In the genomic region with DNA sequence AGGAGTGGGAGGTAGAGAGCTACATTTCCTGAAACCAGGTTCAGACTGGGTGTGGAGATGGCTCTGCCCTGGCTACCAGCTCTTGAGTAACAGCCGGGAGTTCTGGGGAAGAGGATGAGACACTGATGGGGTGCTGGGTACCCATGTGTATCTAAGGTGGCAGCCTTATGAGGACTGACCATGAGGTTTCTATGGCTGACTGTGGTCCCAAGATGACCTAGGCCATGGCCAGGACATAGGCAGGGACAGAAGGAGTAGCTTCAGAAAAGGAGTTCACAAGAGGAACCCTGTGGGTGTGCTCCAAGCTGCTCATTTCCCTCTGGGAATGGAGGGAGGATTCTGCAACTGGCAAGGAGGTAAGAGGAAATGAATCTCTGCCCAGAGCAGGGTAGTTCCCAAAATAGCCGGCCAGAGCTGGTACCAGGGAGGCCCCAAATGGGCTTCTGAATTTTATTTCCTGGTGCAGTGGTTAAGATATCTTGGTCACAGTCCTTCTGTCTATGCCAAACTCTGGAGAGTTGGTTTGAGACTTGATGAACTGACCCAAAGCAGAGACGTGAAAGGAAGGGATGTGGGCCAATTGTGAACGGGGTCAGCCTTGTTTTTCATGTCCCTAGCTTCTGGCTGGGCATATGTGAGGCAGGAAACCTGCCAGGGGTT, we compare ENCODE assay signal across 11 mouse cellular contexts. TPM values are rescaled to one million over a fixed set of nuclear protein-coding genes. Genes with fewer than 3 reads are reported as not detected.
A peak's percentile ranks its signal among the peaks of the same experiment; 100 is the strongest.
DNase-seq lines count a peak whose midpoint lies in the region; ATAC-seq and TF ChIP-seq lines count a peak whose summit lies in the region.
"Had no signal": no experiment of that assay in that cellular context is flagged by ENCODE, and none has a peak within 500 bp of the region (broad histone marks: within the 10 kb centered on the region; RNA-seq: fewer than 3 reads in every experiment).

No protein-coding gene starts in this region.

- H3K9me3 ChIP-seq in embryonic facial prominence, embryonic 15.5 days (replicated peaks): no peaks in the 10 kb centered on the region
- H3K9me3 ChIP-seq in intestine, postnatal 0 days (ENCODE audit: control insufficient read depth): no peaks in the 10 kb centered on the region
- no peaks in the 10 kb centered on the region for H3K9me3 ChIP-seq in forebrain, embryonic 16.5 days (ENCODE audit: control insufficient read depth, low read length)
- H3K9me3 ChIP-seq: neural tube, embryonic 13.5 days had no signal

- no peak for ATAC-seq in embryonic facial prominence, embryonic 15.5 days (ENCODE audit: insufficient number of reproducible peaks, low FRiP score, low TSS enrichment, low read depth)
- ATAC-seq in intestine, postnatal 0 days: no peak
- no peak for ATAC-seq in forebrain, embryonic 16.5 days
- ATAC-seq: inflammation-experienced regulatory T-cells, adult 6 months had no signal

- no peak overlapping the region for H3K9ac ChIP-seq in embryonic facial prominence, embryonic 15.5 days
- no peak overlapping the region for H3K9ac ChIP-seq in intestine, postnatal 0 days (ENCODE audit: low read depth, low read length)
- no peak overlapping the region for H3K9ac ChIP-seq in forebrain, embryonic 16.5 days (replicated peaks; ENCODE audit: low read depth, low read length)
- H3K9ac ChIP-seq: liver, embryonic 14.5 days; neural tube, embryonic 13.5 days had no signal

- 0 out of 2 replicates have a peak overlapping the region, but pooled peaks have one; percentile 4 for H3K27ac ChIP-seq in kidney, adult 2 months (ENCODE audit: insufficient read depth, low read depth, low read length)
- H3K27ac ChIP-seq in embryonic facial prominence, embryonic 15.5 days (replicated peaks): peak overlapping the region; percentile 94
- peak overlapping the region; percentile 42 for H3K27ac ChIP-seq in intestine, postnatal 0 days (ENCODE audit: low read depth, low read length)
- no peak overlapping the region for H3K27ac ChIP-seq in forebrain, embryonic 16.5 days (ENCODE audit: low read length)
- H3K27ac ChIP-seq: liver, embryonic 14.5 days had no signal

- H3K36me3 ChIP-seq in kidney, adult 2 months (ENCODE audit: control insufficient read depth, insufficient read depth, low read length): no peaks in the 10 kb centered on the region
- no peaks in the 10 kb centered on the region for H3K36me3 ChIP-seq in embryonic facial prominence, embryonic 15.5 days
- H3K36me3 ChIP-seq in intestine, postnatal 0 days (ENCODE audit: control insufficient read depth, insufficient read depth): no peaks in the 10 kb centered on the region
- H3K36me3 ChIP-seq in forebrain, embryonic 16.5 days (ENCODE audit: control insufficient read depth, insufficient read depth): no peaks in the 10 kb centered on the region
- H3K36me3 ChIP-seq: neural tube, embryonic 13.5 days had no signal

- TF ChIP-seq POLR2A in kidney, adult 2 months (IDR thresholded peaks at IDR 0.05; ENCODE audit: low read depth, low read length): no peak

- WGBS in kidney, adult 2 months: 68% methylated on average over 4 of the region's 4 CpGs
- WGBS in embryonic facial prominence, embryonic 15.5 days: 60% methylated on average over 4 of the region's 4 CpGs
- WGBS in intestine, postnatal 0 days: 56% methylated on average over 4 of the region's 4 CpGs
- 76% methylated on average over 4 of the region's 4 CpGs for WGBS in forebrain, embryonic 16.5 days

- no peak overlapping the region for H3K4me3 ChIP-seq in kidney, adult 2 months (ENCODE audit: insufficient read depth, low read depth, low read length)
- no peak overlapping the region for H3K4me3 ChIP-seq in embryonic facial prominence, embryonic 15.5 days (replicated peaks)
- no peak overlapping the region for H3K4me3 ChIP-seq in intestine, postnatal 0 days (ENCODE audit: low read depth, low read length)
- no peak overlapping the region for H3K4me3 ChIP-seq in forebrain, embryonic 16.5 days (replicated peaks; ENCODE audit: low read length)
- H3K4me3 ChIP-seq: neural tube, embryonic 13.5 days had no signal

- no peaks in the 10 kb centered on the region for H3K27me3 ChIP-seq in kidney, adult 2 months (replicated peaks; ENCODE audit: control insufficient read depth, insufficient read depth, low read length)
- no peaks in the 10 kb centered on the region for H3K27me3 ChIP-seq in embryonic facial prominence, embryonic 15.5 days
- no peaks in the 10 kb centered on the region for H3K27me3 ChIP-seq in intestine, postnatal 0 days (replicated peaks; ENCODE audit: control insufficient read depth, insufficient read depth, low read length)
- no peaks in the 10 kb centered on the region for H3K27me3 ChIP-seq in forebrain, embryonic 16.5 days (replicated peaks; ENCODE audit: control insufficient read depth, insufficient read depth, low read length)
- H3K27me3 ChIP-seq: neural tube, embryonic 13.5 days had no signal

- H3K4me1 ChIP-seq in kidney, adult 2 months (ENCODE audit: control insufficient read depth, insufficient read depth, low read length): no peaks in the 10 kb centered on the region; the same call in 1 of the 2 replicates
- peaks cover 56% of the 10 kb centered on the region for H3K4me1 ChIP-seq in embryonic facial prominence, embryonic 15.5 days
- peaks cover 12% of the 10 kb centered on the region for H3K4me1 ChIP-seq in intestine, postnatal 0 days (replicated peaks; ENCODE audit: control insufficient read depth, insufficient read depth, low read length)
- H3K4me1 ChIP-seq in forebrain, embryonic 16.5 days (replicated peaks; ENCODE audit: control insufficient read depth, insufficient read depth, low read length): peaks cover 13% of the 10 kb centered on the region

- no peak for TF ChIP-seq CTCF in kidney, adult 2 months (conservative IDR thresholded peaks at IDR 0.05; ENCODE audit: insufficient read depth, insufficient read length, low read depth, low read length)
- no peak for TF ChIP-seq CTCF in intestine, postnatal 0 days (IDR thresholded peaks at IDR 0.05; ENCODE audit: low read depth)

- H3K4me2 ChIP-seq in embryonic facial prominence, embryonic 15.5 days (replicated peaks): peak overlapping the region; percentile 8
- 0 out of 2 replicates have a peak overlapping the region, but pooled peaks have one; percentile 6 for H3K4me2 ChIP-seq in intestine, postnatal 0 days (replicated peaks; ENCODE audit: low read depth)
- no peak overlapping the region for H3K4me2 ChIP-seq in forebrain, embryonic 16.5 days (ENCODE audit: low read length)

- DNase-seq in kidney, adult 2 months: peak; percentile 24
- no peak for DNase-seq in kidney, adult 8-10 months
- DNase-seq in A20 (ENCODE audit: low read depth, low spot score): peak; percentile 31
- no peak for DNase-seq in yolk sac, embryonic 10.5 days (ENCODE audit: low spot score)
- no peak for DNase-seq in spleen, postnatal 10 days (ENCODE audit: low spot score in 2 of 2)

RNA-seq across cellular contexts. Expression of a gene that starts 1.6 kb away (rescaled TPM):
- polyA plus RNA-seq in kidney, adult 2 months (2012; rRNA removed): 10.6 and 11.3 TPM in 2 replicates
- polyA plus RNA-seq in embryonic facial prominence, embryonic 15.5 days (2015; fragmentation: Nextera tagmentation; extraction: Ambion mirVana): 14.0 and 14.9 TPM in 2 replicates
- polyA plus RNA-seq in intestine, postnatal 0 days (2015; fragmentation: Nextera tagmentation; extraction: Ambion mirVana): 43.1 and 48.3 TPM in 2 replicates
- 27.0 and 34.0 TPM in 2 replicates for polyA plus RNA-seq in forebrain, embryonic 16.5 days (2015; fragmentation: Nextera tagmentation; extraction: Ambion mirVana)

RNA-seq across cellular contexts. Expression of a gene that starts 4.1 kb away (rescaled TPM):
- polyA plus RNA-seq in kidney, adult 2 months (2012; rRNA removed): 0.11 and 0.18 TPM in 2 replicates
- 0.89 and 1.2 TPM in 2 replicates for polyA plus RNA-seq in embryonic facial prominence, embryonic 15.5 days (2015; fragmentation: Nextera tagmentation; extraction: Ambion mirVana)
- polyA plus RNA-seq in intestine, postnatal 0 days (2015; fragmentation: Nextera tagmentation; extraction: Ambion mirVana): not detected in 2 replicates
- polyA plus RNA-seq in forebrain, embryonic 16.5 days (2015; fragmentation: Nextera tagmentation; extraction: Ambion mirVana): not detected in 2 replicates
- polyA plus RNA-seq: inflammation-experienced regulatory T-cells, adult 6 months; neural tube, embryonic 13.5 days had no signal

RNA-seq across cellular contexts. Expression of a gene that starts 36.5 kb away (rescaled TPM):
- 1.8 and 2.3 TPM in 2 replicates for polyA plus RNA-seq in kidney, adult 2 months (2012; rRNA removed)
- 38.7 and 48.9 TPM in 2 replicates for polyA plus RNA-seq in embryonic facial prominence, embryonic 15.5 days (2015; fragmentation: Nextera tagmentation; extraction: Ambion mirVana)
- polyA plus RNA-seq in intestine, postnatal 0 days (2015; fragmentation: Nextera tagmentation; extraction: Ambion mirVana): 1.9 and 3.1 TPM in 2 replicates
- 1.5 and 2.0 TPM in 2 replicates for polyA plus RNA-seq in forebrain, embryonic 16.5 days (2015; fragmentation: Nextera tagmentation; extraction: Ambion mirVana)

RNA-seq across cellular contexts. Expression of a gene that starts 48.4 kb away (rescaled TPM):
- 467 and 688 TPM in 2 replicates for polyA plus RNA-seq in kidney, adult 2 months (2012; rRNA removed)
- polyA plus RNA-seq in embryonic facial prominence, embryonic 15.5 days (2015; fragmentation: Nextera tagmentation; extraction: Ambion mirVana): 106 and 116 TPM in 2 replicates
- polyA plus RNA-seq in intestine, postnatal 0 days (2015; fragmentation: Nextera tagmentation; extraction: Ambion mirVana): 303 and 311 TPM in 2 replicates
- 52.4 and 52.7 TPM in 2 replicates for polyA plus RNA-seq in forebrain, embryonic 16.5 days (2015; fragmentation: Nextera tagmentation; extraction: Ambion mirVana)

RNA-seq across cellular contexts. Expression of a gene that starts 53.5 kb away (rescaled TPM):
- 1,190 and 1,260 TPM in 2 replicates for polyA plus RNA-seq in kidney, adult 2 months (2012; rRNA removed)
- polyA plus RNA-seq in embryonic facial prominence, embryonic 15.5 days (2015; fragmentation: Nextera tagmentation; extraction: Ambion mirVana): 470 and 480 TPM in 2 replicates
- 557 and 585 TPM in 2 replicates for polyA plus RNA-seq in intestine, postnatal 0 days (2015; fragmentation: Nextera tagmentation; extraction: Ambion mirVana)
- 389 and 410 TPM in 2 replicates for polyA plus RNA-seq in forebrain, embryonic 16.5 days (2015; fragmentation: Nextera tagmentation; extraction: Ambion mirVana)

Comparison
In these comparisons a context has a peak if more than half of its experiments do, and no peak if none do; other contexts are left out.
1. DNase-seq: peak in kidney, adult 2 months (single experiment) and A20 (single experiment); none in kidney, adult 8-10 months (0 of 2), yolk sac, embryonic 10.5 days (single experiment) and spleen, postnatal 10 days (0 of 2).